Mouse (Mus musculus): ENCODE results near the gene Cdc5l. TPM values are rescaled to one million over a fixed set of nuclear protein-coding genes. Genes with fewer than 3 reads are reported as not detected.

The Cdc5l gene
- total and polyA plus RNA-seq, 3 experiments, result 45.2 to 69.6 (median 58.9) TPM

DNA sequence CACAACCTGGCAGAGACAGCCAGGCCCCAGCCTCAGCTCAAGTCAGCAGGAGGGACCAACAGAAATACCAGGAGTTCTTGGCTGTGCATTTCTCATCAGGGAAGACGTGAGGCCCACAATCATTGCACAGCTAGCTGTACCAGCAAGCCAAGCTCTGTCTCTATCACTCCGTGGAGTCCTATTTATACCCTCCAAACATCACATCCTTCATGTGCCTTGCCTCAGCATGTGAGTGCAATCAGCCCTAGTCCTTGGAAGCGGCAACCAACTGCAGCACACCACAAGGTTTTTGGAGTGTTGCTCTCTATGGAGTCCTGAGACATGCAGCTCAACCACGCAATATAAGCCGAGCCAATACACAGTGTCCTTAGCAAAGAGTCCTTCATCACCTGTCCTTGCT, 43.6 kb downstream of the Cdc5l start:
- H3K27me3 ChIP-seq (replicated peaks), result no peaks in the 10 kb centered on the region
- no peak overlapping the region for H3K4me2 ChIP-seq (ENCODE audit: insufficient read depth, low read depth, poor library complexity, severe bottlenecking)
- no peak overlapping the region for H3K4me3 ChIP-seq (replicated peaks in 1 of 3; ENCODE audit: low read depth in 2 of 3, low read length in 2 of 3, poor library complexity in 1 of 3)
- H3K27ac ChIP-seq (ENCODE audit: insufficient read depth, low read depth), result no peak overlapping the region
- in situ Hi-C loops (cut with MboI; ENCODE audit: low pct_ligation_motif_present, low pct_unique_long_range_greater_than_20kb, low sequenced_read_pairs) (loop anchor here (25.0 kb wide), 2 partner anchors 653 to 953 kb away; no protein-coding TSS in a partner anchor), dilution Hi-C loops (cut with MboI; ENCODE audit: extremely low pct_ligation_motif_present, extremely low pct_unique_long_range_greater_than_20kb, low sequenced_read_pairs) (no loop called here)
- TF ChIP-seq USF2 (conservative IDR thresholded peaks at IDR 0.05; ENCODE audit: low read depth, low read length), result no peak
- no peak for TF ChIP-seq KAT2A (IDR thresholded peaks at IDR 0.05; ENCODE audit: insufficient replicate concordance, low read length)
- no peak for TF ChIP-seq TBP (conservative IDR thresholded peaks at IDR 0.05; ENCODE audit: low read depth, low read length)
- TF ChIP-seq ZMIZ1 (IDR thresholded peaks at IDR 0.05; ENCODE audit: low read depth, low read length), result no peak
- TF ChIP-seq MXI1 (IDR thresholded peaks at IDR 0.05; ENCODE audit: low read depth, low read length), result no peak
- TF ChIP-seq ELF1 (IDR thresholded peaks at IDR 0.05; ENCODE audit: low read depth, low read length), result no peak
- no peak for TF ChIP-seq PAX5 (IDR thresholded peaks at IDR 0.05; ENCODE audit: low read length)
- no peak for TF ChIP-seq ZC3H11A (IDR thresholded peaks at IDR 0.05; ENCODE audit: low read depth, low read length)
- no peak for TF ChIP-seq POLR2AphosphoS2 (IDR thresholded peaks at IDR 0.05; ENCODE audit: low read depth, low read length)
- no peak for TF ChIP-seq MEF2A (IDR thresholded peaks at IDR 0.05; ENCODE audit: borderline replicate concordance, low read depth, low read length)
- DNase-seq (ENCODE audit: extremely low read depth), result no peak
- H3K9ac ChIP-seq (ENCODE audit: insufficient read depth, low read depth), result no peak overlapping the region
- peaks cover 0 to 10% of the 10 kb centered on the region in 2 experiments; a peak in 1 of 4 replicates for H3K4me1 ChIP-seq (ENCODE audit: control insufficient read depth in 1 of 2, insufficient read depth in 2 of 2)
- peaks cover 2% of the 10 kb centered on the region; the same call in 1 of the 2 replicates for H3K79me2 ChIP-seq (replicated peaks; ENCODE audit: control insufficient read depth, extremely low read depth, insufficient read depth, poor library complexity, severe bottlenecking)
- no peaks in the 10 kb centered on the region for H3K9me3 ChIP-seq (replicated peaks; ENCODE audit: low read length)
- peaks cover 52 to 86% of the 10 kb centered on the region in 2 experiments for H3K36me3 ChIP-seq (replicated peaks in 1 of 2; ENCODE audit: control insufficient read depth in 1 of 2, insufficient read depth in 1 of 2, low read length in 1 of 2)

- no peak overlapping the region for H3K27ac ChIP-seq (ENCODE audit: insufficient read depth, low read depth)
- no peak for DNase-seq (ENCODE audit: extremely low read depth)
- H3K4me3 ChIP-seq (replicated peaks in 1 of 3; ENCODE audit: low read depth in 2 of 3, low read length in 2 of 3, poor library complexity in 1 of 3), result no peak overlapping the region
- H3K4me2 ChIP-seq (ENCODE audit: insufficient read depth, low read depth, poor library complexity, severe bottlenecking), result no peak overlapping the region
- peaks cover 16 to 30% of the 10 kb centered on the region in 2 experiments for H3K4me1 ChIP-seq (ENCODE audit: control insufficient read depth in 1 of 2, insufficient read depth in 2 of 2)
- H3K27me3 ChIP-seq (replicated peaks), result no peaks in the 10 kb centered on the region
- no peak for TF ChIP-seq JUN (IDR thresholded peaks at IDR 0.05; ENCODE audit: insufficient read depth, low read depth, low read length)
- no peak for TF ChIP-seq ETS1 (conservative IDR thresholded peaks at IDR 0.05; ENCODE audit: low read depth, low read length)
- no peak for TF ChIP-seq SIN3A (IDR thresholded peaks at IDR 0.05; ENCODE audit: low read length)
- TF ChIP-seq POLR2AphosphoS2 (IDR thresholded peaks at IDR 0.05; ENCODE audit: low read depth, low read length), result no peak
- no peaks in the 10 kb centered on the region for H3K9me3 ChIP-seq (replicated peaks; ENCODE audit: low read length)
- in situ Hi-C loops (cut with MboI; ENCODE audit: low pct_ligation_motif_present, low pct_unique_long_range_greater_than_20kb, low sequenced_read_pairs), result loop anchor here (25.0 kb wide), 2 partner anchors 650 to 950 kb away; no protein-coding TSS in a partner anchor
- no peaks in the 10 kb centered on the region for H3K79me2 ChIP-seq (replicated peaks; ENCODE audit: control insufficient read depth, extremely low read depth, insufficient read depth, poor library complexity, severe bottlenecking)
- peaks cover 29 to 71% of the 10 kb centered on the region in 2 experiments for H3K36me3 ChIP-seq (replicated peaks in 1 of 2; ENCODE audit: control insufficient read depth in 1 of 2, insufficient read depth in 1 of 2, low read length in 1 of 2)
- H3K9ac ChIP-seq (ENCODE audit: insufficient read depth, low read depth), result no peak overlapping the region
- dilution Hi-C loops (cut with MboI; ENCODE audit: extremely low pct_ligation_motif_present, extremely low pct_unique_long_range_greater_than_20kb, low sequenced_read_pairs), result no loop called here
These were observed 46.6 kb downstream of the Cdc5l start for GRCm38 (mm10) chr17:45386986-45387385.

All from CH12.LX (cell line).